Mouse (Mus musculus) lung, postnatal 0 days (tissue): ENCODE results near the gene Ddx49. TPM values are rescaled to one million over a fixed set of nuclear protein-coding genes. Genes with fewer than 3 reads are reported as not detected.

Experiments
- ATAC-seq: fragments of 200-750 bp; cut with Nextera tagmentation; 2 replicates; pipeline ENCODE4 v1.8.0; 2017; ENCODE audit warnings: moderate library complexity
- DNase-seq: peaks from one replicate; pipeline ENCODE4 v3.0.0-alpha.2; 2016; ENCODE audit warnings: low spot score
- H3K27ac ChIP-seq: fragments of 300-500 bp; sonication (generic); 2 replicates; pipeline ENCODE4 v1.5.1; 2014; ENCODE audit warnings: antibody characterized with exemption, mild to moderate bottlenecking, low read length, mixed read lengths
- H3K27me3 ChIP-seq: fragments of 300-500 bp; sonication (generic); replicated peaks from 2 replicates; pipeline ENCODE4 v1.6.1; 2014; ENCODE audit warnings: low read length, mixed read lengths; ENCODE audit not compliant: insufficient read depth
- H3K36me3 ChIP-seq: fragments of 300-500 bp; sonication (generic); 2 replicates; pipeline ENCODE4 v1.6.1; 2014; ENCODE audit warnings: low read length, mixed read lengths; ENCODE audit not compliant: insufficient read depth
- H3K4me1 ChIP-seq: fragments of 300-500 bp; sonication (generic); 2 replicates; pipeline ENCODE4 v1.6.1; 2014; ENCODE audit warnings: antibody characterized with exemption, low read depth, low read length, mixed read lengths; ENCODE audit not compliant: insufficient read depth
- H3K4me2 ChIP-seq: fragments of 300-500 bp; sonication (generic); replicated peaks from 2 replicates; pipeline ENCODE4 v1.6.1; 2014; ENCODE audit warnings: low read depth, mild to moderate bottlenecking, low read length, moderate library complexity, mixed read lengths
- H3K4me3 ChIP-seq: fragments of 300-500 bp; sonication (generic); 2 replicates; pipeline ENCODE4 v1.5.1; 2014; ENCODE audit warnings: low read depth, low read length
- H3K9ac ChIP-seq: fragments of 300-500 bp; sonication (generic); replicated peaks from 2 replicates; pipeline ENCODE4 v1.6.1; 2014; ENCODE audit warnings: low read depth, mild to moderate bottlenecking
- H3K9me3 ChIP-seq: fragments of 300-500 bp; sonication (generic); 2 replicates; pipeline ENCODE4 v1.6.1; 2016; ENCODE audit warnings: low read length, mixed read lengths
- CTCF ChIP-seq: IDR thresholded peaks from 2 replicates; pipeline ENCODE4 v1.5.1; 2016; ENCODE audit warnings: antibody characterized with exemption, mild to moderate bottlenecking
- EP300 ChIP-seq: IDR thresholded peaks from 2 replicates; pipeline ENCODE4 v1.6.1; 2016; ENCODE audit warnings: antibody characterized with exemption, mild to moderate bottlenecking, control low read depth
- WGBS: fragments of 180-500 bp; shearing (Covaris S2); extraction: QIAGEN DNeasy Blood & Tissue Kit; methylation state at CpG from one replicate; pipeline ENCODE4 v1.1.7; 2014; 5-methylcytosine and 5-hydroxymethylcytosine counted together
- polyA plus RNA-seq: library from polyadenylated mRNA; unstranded; fragments of >200 nt; fragmentation: Nextera tagmentation; extraction: Ambion mirVana; gene quantifications from 2 replicates; pipeline ENCODE4 v1.2.1, GENCODE M21; 2015

Ddx49 gene
- polyA plus RNA-seq, 1 experiment from 2014 or later, result 32.5 TPM

DNA sequence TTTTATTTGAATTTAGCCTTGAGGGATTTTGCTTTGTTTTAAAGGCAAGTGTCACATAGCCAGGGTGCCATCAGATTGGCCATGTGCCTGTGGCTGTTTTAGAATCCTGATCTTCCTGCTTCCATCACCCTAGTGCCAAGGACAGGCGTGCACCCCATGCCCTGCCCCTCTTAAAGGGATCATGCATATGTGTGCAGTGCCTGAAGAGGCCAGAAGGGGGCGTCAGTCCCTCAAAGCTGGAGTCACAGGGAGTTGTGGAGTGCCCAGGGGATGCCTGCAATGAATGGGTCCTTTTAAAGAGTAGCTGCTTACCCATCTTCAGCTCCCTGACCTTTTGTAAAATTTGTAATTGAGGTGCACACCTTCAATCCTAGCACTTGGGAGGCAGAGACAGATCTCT is 7.0 kb upstream of the Ddx49 start:
- ATAC-seq, result no peak
- TF ChIP-seq CTCF, result peak; percentile 70
- no peak for TF ChIP-seq EP300

DNA sequence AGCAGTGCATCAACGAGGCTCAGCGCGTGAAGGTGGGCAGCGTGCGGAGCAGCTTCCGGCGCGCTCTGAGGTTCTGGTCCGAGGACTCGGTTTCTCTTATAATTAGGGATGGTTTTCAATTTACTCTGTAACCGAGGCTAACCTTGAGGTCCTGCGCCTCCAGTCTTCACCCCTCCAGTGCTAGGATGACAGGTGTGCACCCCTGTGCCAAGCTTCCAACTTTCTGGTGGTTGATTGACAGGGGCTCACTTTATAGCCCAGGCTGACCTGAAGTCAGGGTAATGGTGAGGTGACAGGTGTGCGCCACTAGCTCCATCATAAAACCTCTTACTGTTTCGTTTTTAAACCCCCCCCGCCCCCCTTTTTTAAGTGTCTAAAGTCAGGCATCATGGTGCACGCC is 612 bp upstream of the Ddx49 start:
- no peak for TF ChIP-seq EP300
- TF ChIP-seq CTCF, result no peak
- DNase-seq, result no peak
- ATAC-seq, result no peak
- no peaks in the 10 kb centered on the region for H3K27me3 ChIP-seq
- peak overlapping the region; percentile 89 for H3K4me3 ChIP-seq
- H3K9me3 ChIP-seq, result no peaks in the 10 kb centered on the region
- peaks cover 10% of the 10 kb centered on the region; the same call in 1 of the 2 replicates for H3K4me1 ChIP-seq
- H3K9ac ChIP-seq, result peak overlapping the region; percentile 77
- H3K36me3 ChIP-seq, result peaks cover 22% of the 10 kb centered on the region; the same call in 1 of the 2 replicates
- 5% methylated on average over 16 of the region's 16 CpGs for WGBS
- H3K27ac ChIP-seq, result peak overlapping the region; percentile 77
- H3K4me2 ChIP-seq, result peak overlapping the region; percentile 83

More for the DNA sequence above, 7.0 kb upstream of the Ddx49 start:
- no peak for DNase-seq
- Histone ChIP-seq H3K4me1 (no peaks in the 10 kb centered on the region), H3K9ac (no peak overlapping the region), H3K27ac (no peak overlapping the region), H3K4me2 (no peak overlapping the region), H3K36me3 (peaks cover 44% of the 10 kb centered on the region), H3K27me3 (no peaks in the 10 kb centered on the region), H3K4me3 (no peak overlapping the region), H3K9me3 (no peaks in the 10 kb centered on the region)
- 19% methylated on average over 2 of the region's 2 CpGs for WGBS

DNA sequence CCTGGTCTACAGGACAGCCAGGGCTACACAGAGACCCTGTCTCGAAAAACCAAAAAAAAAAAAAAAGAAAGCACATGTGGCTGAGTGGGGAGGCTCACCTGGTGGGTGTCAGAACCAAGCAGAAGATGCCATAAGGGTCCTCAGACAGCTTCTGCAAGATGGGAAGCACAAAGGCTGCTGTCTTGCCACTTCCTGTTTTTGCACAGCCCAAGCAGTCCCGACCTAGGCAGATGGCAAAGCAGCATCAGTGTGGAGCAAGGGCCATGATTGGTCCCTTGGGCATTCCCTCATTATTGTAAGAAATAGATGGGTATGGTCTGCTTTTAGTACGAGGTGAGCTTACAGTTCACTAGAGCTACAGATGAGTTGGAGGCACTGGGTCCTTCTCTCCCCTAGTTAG is 1.4 kb downstream of the Ddx49 start:
- no peaks in the 10 kb centered on the region for H3K9me3 ChIP-seq
- H3K9ac ChIP-seq, result no peak overlapping the region
- H3K4me3 ChIP-seq, result no peak overlapping the region
- no peaks in the 10 kb centered on the region for H3K27me3 ChIP-seq
- H3K36me3 ChIP-seq, result peaks cover 21% of the 10 kb centered on the region
- ATAC-seq (no peak), DNase-seq (no peak)
- no peak overlapping the region for H3K4me2 ChIP-seq
- no peak for TF ChIP-seq EP300
- no peak for TF ChIP-seq CTCF
- H3K4me1 ChIP-seq, result peaks cover 10% of the 10 kb centered on the region; the same call in 1 of the 2 replicates
- 69% methylated on average over 3 of the region's 3 CpGs for WGBS
- H3K27ac ChIP-seq, result no peak overlapping the region

- Histone ChIP-seq H3K4me2 (no peak overlapping the region), H3K9ac (no peak overlapping the region), H3K27ac (no peak overlapping the region), H3K36me3 (peaks cover 38% of the 10 kb centered on the region), H3K9me3 (no peaks in the 10 kb centered on the region), H3K4me3 (no peak overlapping the region), H3K4me1 (no peaks in the 10 kb centered on the region; the same call in 1 of the 2 replicates), H3K27me3 (no peaks in the 10 kb centered on the region)
- peak; percentile 89 for DNase-seq
- 27% methylated on average over 5 of the region's 5 CpGs for WGBS
- TF ChIP-seq CTCF (no peak), EP300 (no peak)
- peak; percentile 88 for ATAC-seq
Observed at GRCm38 (mm10) chr8:70293988-70294405, 8.3 kb downstream of the Ddx49 start.

DNA sequence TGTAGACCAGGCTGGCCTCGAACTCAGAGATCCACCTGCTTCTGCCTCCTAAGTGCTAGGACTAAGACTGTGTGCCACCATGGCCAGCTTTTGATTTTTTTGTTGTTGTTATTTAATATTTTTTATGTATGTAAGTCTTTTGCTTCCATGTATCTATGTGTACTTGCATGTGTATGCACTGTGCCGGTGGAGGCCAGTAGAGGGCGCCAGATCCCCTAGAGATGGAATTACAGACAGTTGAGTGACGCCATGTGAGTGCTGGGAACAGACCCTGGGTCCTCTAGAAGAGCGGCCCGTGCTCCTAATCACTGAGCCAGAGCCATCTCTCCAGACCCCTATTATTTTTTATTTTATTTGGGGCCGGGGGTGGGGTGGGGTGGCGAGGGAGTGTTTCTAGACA is 15.6 kb downstream of the Ddx49 start:
- Histone ChIP-seq H3K9ac (no peak overlapping the region), H3K36me3 (peaks cover 16% of the 10 kb centered on the region; the same call in 1 of the 2 replicates), H3K27me3 (no peaks in the 10 kb centered on the region), H3K4me3 (no peak overlapping the region), H3K4me1 (no peaks in the 10 kb centered on the region; the same call in 1 of the 2 replicates), H3K9me3 (no peaks in the 10 kb centered on the region), H3K27ac (no peak overlapping the region), H3K4me2 (no peak overlapping the region)
- WGBS, result 88% methylated on average over 8 of the region's 8 CpGs
- DNase-seq (no peak), ATAC-seq (no peak)
- TF ChIP-seq CTCF, result peak; percentile 47
- no peak for TF ChIP-seq EP300

- ATAC-seq (no peak), DNase-seq (no peak)
- Histone ChIP-seq H3K36me3 (peaks cover 16% of the 10 kb centered on the region; the same call in 1 of the 2 replicates), H3K4me1 (no peaks in the 10 kb centered on the region; the same call in 1 of the 2 replicates), H3K27ac (no peak overlapping the region), H3K4me3 (no peak overlapping the region), H3K9me3 (no peaks in the 10 kb centered on the region), H3K9ac (no peak overlapping the region), H3K4me2 (no peak overlapping the region), H3K27me3 (no peaks in the 10 kb centered on the region)
- WGBS, result 97% methylated on average over 15 of the region's 15 CpGs
- TF ChIP-seq EP300, result no peak
- no peak for TF ChIP-seq CTCF
Observed at GRCm38 (mm10) chr8:70285304-70285703, 17.0 kb downstream of the Ddx49 start.

DNA sequence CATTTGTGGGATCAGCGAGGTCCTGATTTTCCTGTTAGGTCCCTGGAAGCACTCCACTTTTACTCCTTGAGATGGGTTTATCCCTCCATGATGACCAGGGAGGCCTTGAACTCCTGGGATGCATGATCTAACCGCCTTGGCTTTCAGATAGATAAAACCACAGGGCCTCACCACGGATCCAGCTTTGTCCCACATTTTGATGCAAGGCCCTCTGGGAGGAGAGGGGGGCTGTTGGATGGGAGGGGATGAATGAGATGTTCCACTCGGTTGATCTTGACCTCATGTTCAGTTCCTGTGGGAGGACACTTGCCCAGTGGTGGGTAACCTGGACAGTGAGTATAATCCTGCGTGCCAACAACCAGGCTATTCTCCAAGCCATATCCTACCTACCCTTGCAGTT is 17.9 kb downstream of the Ddx49 start:
- no peaks in the 10 kb centered on the region for H3K27me3 ChIP-seq
- DNase-seq (no peak), ATAC-seq (no peak)
- H3K4me2 ChIP-seq, result no peak overlapping the region
- no peak overlapping the region for H3K9ac ChIP-seq
- H3K9me3 ChIP-seq, result no peaks in the 10 kb centered on the region
- no peaks in the 10 kb centered on the region; the same call in 1 of the 2 replicates for H3K4me1 ChIP-seq
- TF ChIP-seq EP300, result no peak
- TF ChIP-seq CTCF, result no peak
- H3K36me3 ChIP-seq, result peaks cover 11% of the 10 kb centered on the region; the same call in 1 of the 2 replicates
- H3K4me3 ChIP-seq, result no peak overlapping the region
- 71% methylated on average over 5 of the region's 5 CpGs for WGBS
- H3K27ac ChIP-seq, result no peak overlapping the region
